Mouse (Mus musculus) macrophage (primary cell): ENCODE measurements around the gene 1700020L24Rik. TPM values are rescaled to one million over a fixed set of nuclear protein-coding genes. Genes with fewer than 3 reads are reported as not detected.

Experiments used
- H3K27ac ChIP-seq: fragments of 350-480 bp; formaldehyde crosslinking; 2 replicates; pipeline ENCODE4 v1.9.0; 2021
- H3K36me3 ChIP-seq: fragments of 350-480 bp; formaldehyde crosslinking; 2 replicates; pipeline ENCODE4 v1.9.0; 2021; ENCODE audit errors: inconsistent target
- H3K4me3 ChIP-seq: fragments of 350-480 bp; formaldehyde crosslinking; 2 replicates; pipeline ENCODE4 v1.9.0; 2021; ENCODE audit errors: inconsistent target
- H3K79me2 ChIP-seq: fragments of 350-480 bp; formaldehyde crosslinking; 2 replicates; pipeline ENCODE4 v1.9.0; 2021; ENCODE audit errors: inconsistent target
- WGBS: methylation state at CpG from one replicate; pipeline ENCODE4 v1.1.7; 2026; ENCODE audit warnings: inconsistent platforms; ENCODE audit not compliant: missing documents; 5-methylcytosine and 5-hydroxymethylcytosine counted together
- polyA plus RNA-seq: library from polyadenylated mRNA; stranded (reverse); fragments of 250-400 nt; gene quantifications from 3 replicates; pipeline ENCODE4 v1.2.4, GENCODE M21; 2018; ENCODE audit warnings: inconsistent platforms

Gene 1700020L24Rik
- polyA plus RNA-seq, 1 experiment from 2014 or later, result not detected

GRCm38 (mm10) chr11:83421305-83421704 lies 16.2 kb upstream of the 1700020L24Rik start:
- H3K36me3 ChIP-seq, result no peaks in the 10 kb centered on the region
- H3K27ac ChIP-seq, result no peak overlapping the region
- H3K4me3 ChIP-seq, result no peak overlapping the region
- no peaks in the 10 kb centered on the region for H3K79me2 ChIP-seq
- 2% methylated on average over 9 of the region's 9 CpGs for WGBS

- Histone ChIP-seq H3K4me3 (no peak overlapping the region), H3K36me3 (no peaks in the 10 kb centered on the region), H3K27ac (no peak overlapping the region), H3K79me2 (no peaks in the 10 kb centered on the region)
- WGBS, result 15% methylated on average over 8 of the region's 8 CpGs
Observed at GRCm38 (mm10) chr11:83424681-83425080, 12.8 kb upstream of the 1700020L24Rik start.

GRCm38 (mm10) chr11:83426964-83427363 lies 10.5 kb upstream of the 1700020L24Rik start:
- no peak overlapping the region for H3K27ac ChIP-seq
- no peaks in the 10 kb centered on the region for H3K36me3 ChIP-seq
- H3K4me3 ChIP-seq, result no peak overlapping the region
- H3K79me2 ChIP-seq, result no peaks in the 10 kb centered on the region
- 4% methylated on average over 17 of the region's 17 CpGs for WGBS

GRCm38 (mm10) chr11:83429355-83429754 lies 8.1 kb upstream of the 1700020L24Rik start, which contains the start of gene Gas2l2:
TSS of gene Gas2l2 (minus strand) at chr11:83429455.
- Histone ChIP-seq H3K27ac (no peak within 1 kb of the TSS), H3K4me3 (no peak within 1 kb of the TSS), H3K36me3 (no peaks in the 10 kb centered on the region), H3K79me2 (no peaks in the 10 kb centered on the region)
- WGBS, result 92% methylated on average over 5 of the region's 5 CpGs

GRCm38 (mm10) chr11:83432533-83432932 lies 4.9 kb upstream of the 1700020L24Rik start:
- WGBS, result 60% methylated on average over 2 of the region's 2 CpGs
- Histone ChIP-seq H3K27ac (no peak overlapping the region), H3K79me2 (no peaks in the 10 kb centered on the region)

GRCm38 (mm10) chr11:83439426-83440060 lies 2.1 kb downstream of the 1700020L24Rik start:
- no peaks in the 10 kb centered on the region for H3K79me2 ChIP-seq
- H3K27ac ChIP-seq, result no peak overlapping the region
- WGBS, result 31% methylated on average over 4 of the region's 11 CpGs
- peak overlapping the region; percentile 27; the same call in 1 of the 2 replicates for H3K4me3 ChIP-seq
- H3K36me3 ChIP-seq, result no peaks in the 10 kb centered on the region

More at GRCm38 (mm10) chr11:83432533-83432932, 4.9 kb upstream of the 1700020L24Rik start:
- Histone ChIP-seq H3K4me3 (no peak overlapping the region), H3K36me3 (no peaks in the 10 kb centered on the region)

- Histone ChIP-seq H3K79me2 (no peaks in the 10 kb centered on the region), H3K36me3 (no peaks in the 10 kb centered on the region), H3K27ac (no peak overlapping the region), H3K4me3 (peak overlapping the region; percentile 27)
- under 1% methylated on average over 62 of the region's 75 CpGs for WGBS
Observed at GRCm38 (mm10) chr11:83440081-83441064, 2.9 kb downstream of the 1700020L24Rik start.

GRCm38 (mm10) chr11:83441235-83441634 lies 3.8 kb downstream of the 1700020L24Rik start:
- no peaks in the 10 kb centered on the region for H3K36me3 ChIP-seq

GRCm38 (mm10) chr11:83442596-83443267 lies 5.3 kb downstream of the 1700020L24Rik start:
- Histone ChIP-seq H3K79me2 (no peaks in the 10 kb centered on the region), H3K36me3 (no peaks in the 10 kb centered on the region), H3K27ac (no peak overlapping the region), H3K4me3 (no peak overlapping the region)
- WGBS, result 32% methylated on average over 29 of the region's 29 CpGs

More at GRCm38 (mm10) chr11:83441235-83441634, 3.8 kb downstream of the 1700020L24Rik start:
- H3K27ac ChIP-seq, result no peak overlapping the region
- no peak overlapping the region for H3K4me3 ChIP-seq
- H3K79me2 ChIP-seq, result no peaks in the 10 kb centered on the region
- WGBS, result 73% methylated on average over 5 of the region's 7 CpGs

GRCm38 (mm10) chr11:83443824-83444223 lies 6.3 kb downstream of the 1700020L24Rik start:
- H3K36me3 ChIP-seq, result no peaks in the 10 kb centered on the region
- H3K4me3 ChIP-seq, result no peak overlapping the region
- H3K79me2 ChIP-seq, result no peaks in the 10 kb centered on the region
- WGBS, result 19% methylated on average over 6 of the region's 7 CpGs
- no peak overlapping the region for H3K27ac ChIP-seq

GRCm38 (mm10) chr11:83445001-83445400 lies 7.5 kb downstream of the 1700020L24Rik start:
- no peak overlapping the region for H3K4me3 ChIP-seq
- no peak overlapping the region for H3K27ac ChIP-seq
- no peaks in the 10 kb centered on the region for H3K36me3 ChIP-seq
- WGBS, result 23% methylated on average over 19 of the region's 19 CpGs
- no peaks in the 10 kb centered on the region for H3K79me2 ChIP-seq

- 93% methylated on average over 10 of the region's 10 CpGs for WGBS
- Histone ChIP-seq H3K4me3 (no peak overlapping the region), H3K79me2 (no peaks in the 10 kb centered on the region), H3K27ac (no peak overlapping the region), H3K36me3 (no peaks in the 10 kb centered on the region)
Observed at GRCm38 (mm10) chr11:83447612-83448011, 10.1 kb downstream of the 1700020L24Rik start.

GRCm38 (mm10) chr11:83448021-83448926 lies 10.8 kb downstream of the 1700020L24Rik start:
- no peaks in the 10 kb centered on the region for H3K36me3 ChIP-seq
- H3K79me2 ChIP-seq, result no peaks in the 10 kb centered on the region
- H3K27ac ChIP-seq, result no peak overlapping the region
- 90% methylated on average over 16 of the region's 16 CpGs for WGBS
- H3K4me3 ChIP-seq, result no peak overlapping the region

GRCm38 (mm10) chr11:83448927-83449236 lies 11.4 kb downstream of the 1700020L24Rik start:
- H3K4me3 ChIP-seq, result no peak overlapping the region
- no peaks in the 10 kb centered on the region for H3K36me3 ChIP-seq
- no peaks in the 10 kb centered on the region for H3K79me2 ChIP-seq
- no peak overlapping the region for H3K27ac ChIP-seq
